Mouse (Mus musculus): Measurements from ENCODE around the gene Pgf.

DNA sequence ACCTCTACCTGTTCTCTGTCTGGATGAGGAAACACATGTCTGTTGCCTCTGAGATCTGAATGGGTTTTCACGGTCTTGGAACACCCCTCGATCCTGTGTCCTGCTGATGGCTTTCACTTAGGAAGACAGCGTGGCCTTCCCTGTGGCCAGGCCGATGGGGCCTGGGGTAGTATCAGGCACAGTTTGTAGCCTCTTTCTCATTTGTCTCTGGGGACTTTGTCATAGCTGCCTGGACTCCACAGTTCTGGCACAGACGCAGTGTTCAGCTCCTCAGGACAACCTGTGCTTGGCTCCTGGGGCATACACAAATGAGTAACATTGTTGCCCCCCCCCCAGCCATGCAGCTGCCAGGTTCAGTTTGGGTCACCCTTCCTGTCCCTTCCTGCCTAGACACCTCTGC is 17.5 kb upstream of the Pgf start:
- TF ChIP-seq CTCF (IDR thresholded peaks at IDR 0.05) (no peak), EP300 (IDR thresholded peaks at IDR 0.05; ENCODE audit: insufficient read depth, low read depth, low read length) (0 out of 2 replicates have a peak, but pooled peaks have one; percentile 70), POLR2A (IDR thresholded peaks at IDR 0.05; ENCODE audit: insufficient read depth, low read depth, low read length) (no peak)
